Mouse (Mus musculus) thymus, adult 18-20 months (tissue): ENCODE measurements around the gene Tyrobp.

Source experiments
- DNase-seq, 2 experiments: peaks; one replicate each; pipeline ENCODE4 v3.0.0; 2022; ENCODE audit warnings: mixed read lengths in 2 of 2

The Tyrobp gene

GRCm38 (mm10) chr7:30413596-30413995, at the start of gene Tyrobp:
Gene Tyrobp, plus strand, starts transcription at chr7:30413760.
- DNase-seq, result no peak

DNA sequence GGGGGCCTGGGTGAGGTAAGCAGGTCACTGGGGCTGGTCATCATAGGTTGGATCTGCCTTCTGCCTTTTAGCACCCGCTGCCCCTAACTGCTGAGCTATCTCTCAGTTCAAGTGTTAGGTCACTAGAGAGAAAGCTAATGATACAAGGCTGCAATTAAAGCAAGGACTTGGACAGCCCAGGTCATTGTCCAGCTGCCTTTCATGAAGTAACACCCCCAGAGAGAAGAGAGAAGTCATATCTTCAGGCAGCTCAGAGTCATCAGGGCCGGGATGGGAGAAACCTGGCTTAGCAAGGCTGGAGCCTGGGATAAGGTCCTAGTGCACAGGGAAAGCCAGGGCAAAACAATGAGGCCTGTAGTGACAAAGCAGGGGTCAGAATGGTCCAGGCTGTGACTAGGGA, 46.1 kb upstream of the Tyrobp start:
- DNase-seq, result no peak

- DNase-seq, result peak; percentile 86 to 93
These were observed 40.0 kb upstream of the Tyrobp start for GRCm38 (mm10) chr7:30373501-30373962.

GRCm38 (mm10) chr7:30380061-30380460, 33.5 kb upstream of the Tyrobp start:
- DNase-seq, result no peak

GRCm38 (mm10) chr7:30384106-30384505, 29.5 kb upstream of the Tyrobp start:
- no peak for DNase-seq

DNA sequence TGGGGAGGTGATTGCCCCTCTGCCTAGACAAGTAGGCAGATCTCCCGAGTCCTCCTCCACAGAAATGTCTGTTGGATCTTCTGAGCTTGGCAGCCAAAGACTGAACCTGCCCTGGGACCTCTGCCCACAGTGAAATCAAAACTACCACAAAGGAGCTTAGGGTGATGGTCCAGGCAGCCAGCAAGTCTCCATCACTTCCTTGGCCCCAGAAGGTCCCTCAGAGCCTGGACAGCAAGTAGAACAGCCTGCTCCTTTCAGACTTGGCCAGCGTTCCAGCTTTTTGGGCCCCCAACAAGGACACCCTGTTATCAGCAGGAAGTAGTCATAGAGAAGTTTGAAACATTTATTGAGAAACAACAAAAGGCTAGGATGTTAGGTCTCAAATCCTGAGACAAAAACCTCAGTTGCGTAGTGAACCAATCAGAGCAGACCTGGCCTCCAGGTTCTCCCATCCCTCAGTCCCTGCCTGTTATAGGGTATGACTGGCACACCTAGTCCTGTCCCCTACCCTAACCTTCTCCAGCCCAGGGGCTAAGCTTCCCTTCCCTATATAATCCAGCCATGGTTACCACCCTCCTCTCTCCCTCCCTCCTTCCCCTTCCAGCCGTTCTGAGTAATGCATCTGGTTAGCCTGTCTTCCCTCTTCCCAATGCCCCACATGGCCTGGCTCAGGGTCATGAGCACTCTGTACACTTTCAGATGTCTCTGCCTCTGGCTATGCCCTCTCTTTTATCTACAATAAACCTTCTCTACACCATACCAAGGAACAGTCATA, 20.6 kb upstream of the Tyrobp start:
- no peak for DNase-seq

DNA sequence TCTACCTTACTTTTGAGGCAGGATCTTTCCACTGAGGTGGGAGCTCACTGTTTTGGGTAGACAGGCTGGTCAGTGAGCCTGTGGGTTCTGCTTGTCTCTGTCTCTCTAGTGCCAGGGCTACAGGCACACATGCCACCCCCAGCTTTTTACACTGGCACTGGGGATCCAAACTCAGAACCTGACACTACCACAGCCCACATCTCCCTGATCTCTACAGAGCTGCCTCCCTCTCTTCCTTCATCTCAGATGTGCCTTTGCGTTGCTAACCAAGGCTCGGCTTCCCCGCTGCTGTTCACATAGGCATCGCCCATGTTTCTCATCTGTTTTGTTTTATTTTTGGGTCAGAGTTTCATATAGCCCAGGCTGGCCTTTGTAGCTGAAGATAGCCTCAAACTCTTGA, 19.9 kb upstream of the Tyrobp start:
- peak; percentile 9 to 18 for DNase-seq

DNA sequence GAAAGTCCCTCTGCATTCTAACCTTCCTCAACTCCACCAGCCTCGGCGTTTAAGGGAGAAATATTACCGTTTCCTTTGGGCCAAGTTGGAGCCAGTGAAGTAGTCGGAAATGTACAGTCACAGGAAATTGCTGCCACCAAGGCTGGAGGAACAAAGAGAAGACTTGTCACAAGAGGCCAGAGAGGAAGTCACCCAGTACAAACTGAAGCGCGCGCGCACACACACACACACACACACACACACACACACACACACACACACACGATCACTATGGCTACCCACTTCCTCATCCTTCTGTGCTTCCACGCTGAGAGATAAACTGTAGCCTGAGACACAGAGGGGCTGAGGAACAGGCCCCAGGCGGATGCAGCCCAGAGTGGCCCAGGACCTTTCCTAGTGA, 19.2 kb upstream of the Tyrobp start:
- DNase-seq, result peak; percentile 56 to 80

DNA sequence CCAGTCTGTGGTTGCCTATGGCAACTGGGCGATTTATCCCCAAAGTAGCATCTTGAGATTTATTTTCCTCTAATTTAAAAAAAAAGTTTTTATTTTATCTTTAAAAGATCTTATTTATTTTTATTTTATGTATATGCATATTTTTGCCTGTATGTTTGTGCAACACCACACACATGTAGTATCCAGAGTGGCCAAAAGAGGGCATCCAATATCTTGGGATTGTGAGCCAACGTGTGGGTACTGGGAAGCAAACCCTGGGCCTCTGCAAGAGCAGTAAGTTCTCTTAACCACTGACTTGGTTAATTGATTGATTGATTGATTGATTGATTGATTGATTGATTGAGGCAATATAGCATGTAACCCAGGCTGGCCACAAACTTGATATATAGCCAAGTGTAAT, 18.7 kb upstream of the Tyrobp start:
- DNase-seq, result no peak

- no peak for DNase-seq
These were observed 13.9 kb upstream of the Tyrobp start for GRCm38 (mm10) chr7:30399671-30400070.

GRCm38 (mm10) chr7:30402343-30402742, 11.2 kb upstream of the Tyrobp start:
- DNase-seq, result no peak

DNA sequence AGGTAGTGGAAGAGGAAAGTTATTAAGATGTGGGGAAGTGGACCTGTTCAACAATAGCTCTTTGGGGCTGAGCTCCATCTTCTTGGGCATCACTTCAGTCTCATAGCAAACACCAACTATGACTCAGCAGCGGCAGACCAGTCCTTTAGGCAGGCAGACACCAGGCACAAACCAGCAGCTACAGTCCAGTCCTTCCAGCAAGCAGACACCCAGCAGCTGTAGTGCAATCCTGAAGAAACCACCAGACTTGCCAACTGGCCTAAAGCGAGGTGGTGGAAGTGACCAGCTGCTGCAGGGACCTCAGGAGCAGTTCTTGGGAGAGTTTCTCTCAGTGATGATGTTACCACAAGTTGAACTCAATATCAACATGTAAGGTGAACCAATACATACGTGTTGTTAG, 4.9 kb upstream of the Tyrobp start:
- no peak for DNase-seq

- no peak for DNase-seq
These were observed 3.8 kb upstream of the Tyrobp start for GRCm38 (mm10) chr7:30409789-30410188.

- no peak for DNase-seq
These were observed 2.5 kb upstream of the Tyrobp start for GRCm38 (mm10) chr7:30411023-30411422.

GRCm38 (mm10) chr7:30412735-30413147, 819 bp upstream of the Tyrobp start:
- DNase-seq, result peak in 1 of 2 experiments; percentile 59

DNA sequence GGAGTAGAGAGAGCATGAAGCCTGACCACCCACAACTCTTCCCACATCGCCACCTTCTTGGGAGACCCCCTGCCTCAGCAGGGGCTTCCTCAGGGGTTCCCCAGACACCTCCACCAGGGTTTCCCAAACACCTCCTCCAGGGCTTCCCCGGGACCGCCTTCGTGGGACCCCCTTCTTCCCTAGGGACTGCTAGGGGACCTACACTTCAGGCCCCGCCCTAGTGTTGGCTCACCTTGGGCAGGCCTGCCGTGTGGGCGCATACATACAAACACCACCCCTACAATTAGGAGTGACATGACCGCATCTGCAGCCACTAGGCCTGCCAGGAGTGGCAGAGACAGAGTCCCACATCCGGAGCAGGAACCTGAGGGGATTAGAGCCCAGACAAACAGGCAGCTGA, 4.3 kb downstream of the Tyrobp start:
- DNase-seq, result peak in 1 of 2 experiments; percentile 60

GRCm38 (mm10) chr7:30419561-30420499, 6.3 kb downstream of the Tyrobp start, which contains the start of gene Hcst:
Gene Hcst, minus strand, starts transcription at chr7:30419854.
- peak; percentile 47 to 67 for DNase-seq

DNA sequence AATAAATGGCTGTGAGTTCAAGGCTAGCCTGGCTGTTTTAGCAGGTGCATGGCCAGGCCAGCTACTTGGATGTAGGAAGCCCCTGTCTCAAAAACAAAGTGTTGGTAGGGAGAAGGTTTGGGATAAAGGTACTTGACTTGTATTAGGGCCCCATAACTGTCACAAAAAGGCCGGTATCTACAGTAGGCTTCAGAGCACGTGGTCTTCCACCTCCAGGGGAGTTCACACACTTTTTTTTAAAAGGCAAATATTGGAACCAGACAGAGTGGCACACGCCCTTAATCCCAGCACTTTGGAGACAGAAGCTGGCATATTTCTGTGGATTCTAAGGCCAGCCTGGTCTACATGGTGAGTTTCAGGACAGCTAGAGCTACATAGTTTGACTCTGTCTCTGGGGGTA, 7.1 kb downstream of the Tyrobp start:
- no peak for DNase-seq

DNA sequence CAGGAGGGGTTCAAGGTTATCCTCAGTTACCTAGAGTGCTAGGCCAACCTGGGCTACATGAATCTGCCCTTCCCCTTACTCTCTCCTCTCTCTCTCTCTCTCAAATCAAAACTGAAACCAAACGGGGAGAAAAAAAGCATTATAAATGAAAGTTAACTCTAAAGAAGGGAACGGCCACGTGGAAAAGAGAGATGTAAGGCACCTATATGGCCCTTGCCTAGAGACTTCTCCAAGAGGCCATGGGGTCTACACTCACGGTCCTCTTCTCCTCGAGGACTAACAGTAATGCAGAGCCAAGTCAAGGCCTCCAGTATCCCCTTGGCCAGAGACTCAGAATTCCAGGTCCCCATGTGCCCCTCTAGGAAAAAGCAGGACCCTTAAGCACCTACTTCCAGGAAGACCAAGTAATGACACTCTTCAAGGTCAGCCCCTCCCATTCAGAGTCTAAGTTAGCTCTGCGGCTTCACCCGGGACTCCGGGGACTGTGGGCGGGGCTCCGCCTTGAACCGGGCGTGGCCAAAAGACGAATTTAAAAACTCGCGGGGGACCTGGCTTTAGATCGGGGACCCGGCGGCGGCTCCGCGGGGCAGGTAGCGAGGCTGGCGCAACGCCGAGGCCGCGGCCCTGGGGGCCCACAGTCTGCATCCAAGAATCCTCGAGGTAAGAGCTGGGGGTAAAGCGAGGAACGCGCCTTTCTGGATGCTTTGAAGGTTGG, 7.8 kb downstream of the Tyrobp start, which contains the start of gene Nfkbid:
Gene Nfkbid (plus strand): TSS at position 558 of the 715 bp plus-strand sequence.
- DNase-seq, result peak; percentile 82 to 90

DNA sequence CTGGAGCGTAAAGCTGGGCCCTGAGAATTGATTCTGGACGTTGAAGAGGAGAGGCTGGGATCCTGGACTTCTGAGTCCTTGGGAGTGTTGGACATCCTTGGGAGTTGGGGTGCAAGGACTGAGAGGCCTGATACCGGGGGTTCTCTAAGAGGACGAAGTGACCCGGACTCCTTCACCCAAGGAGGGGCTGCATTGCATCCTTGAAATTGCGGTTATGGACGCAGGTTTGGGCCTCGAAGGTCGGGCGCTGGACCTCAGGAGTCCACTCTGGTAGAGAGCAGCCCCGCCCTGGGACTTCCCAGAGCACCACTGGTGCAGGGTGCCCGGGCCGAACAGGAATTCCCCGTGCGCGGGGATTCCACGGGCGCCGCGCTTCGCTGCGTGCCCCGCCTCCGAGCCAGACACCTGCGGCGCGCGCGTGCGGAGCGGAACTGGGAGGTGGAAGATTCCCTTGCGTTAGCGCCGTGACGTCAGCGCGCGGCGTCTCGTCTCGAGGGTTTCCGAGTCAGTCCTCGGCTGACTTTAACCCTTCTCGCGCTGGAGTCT, 8.4 kb downstream of the Tyrobp start:
- peak; percentile 91 to 94 for DNase-seq

GRCm38 (mm10) chr7:30422560-30422959, 9.0 kb downstream of the Tyrobp start:
- no peak for DNase-seq

GRCm38 (mm10) chr7:30423071-30423641, 9.6 kb downstream of the Tyrobp start:
- peak; percentile 68 to 75 for DNase-seq
